Mouse (Mus musculus): ENCODE results near the gene Stk38. TPM values are rescaled to one million over a fixed set of nuclear protein-coding genes. Genes with fewer than 3 reads are reported as not detected.

Stk38 gene
- total RNA-seq, 1 experiment: 78.0 TPM

GRCm38 (mm10) chr17:28930392-28931074, 77.3 kb downstream of the Stk38 start:
- DNase-seq (ENCODE audit: low read depth, low spot score): peak; percentile 40
- no peak overlapping the region; a peak in 2 of 4 replicates for H3K4me3 ChIP-seq (ENCODE audit: insufficient read depth in 1 of 2, low read depth in 1 of 2, low read length in 2 of 2, poor library complexity in 1 of 2, severe bottlenecking in 1 of 2)
- no peaks in the 10 kb centered on the region for H3K36me3 ChIP-seq (ENCODE audit: control insufficient read depth, insufficient read depth, low read length, poor library complexity, severe bottlenecking)
- in situ Hi-C loops (cut with MboI; ENCODE audit: low sequenced_read_pairs in 2 of 2, unreplicated experiment in 2 of 2): no loop called here
- no peaks in the 10 kb centered on the region for H3K9me3 ChIP-seq (ENCODE audit: control insufficient read depth, insufficient read depth, low read depth, low read length)
- TF ChIP-seq ZC3H11A (IDR thresholded peaks at IDR 0.05; ENCODE audit: borderline replicate concordance, low read depth, low read length) (no peak), CHD2 (IDR thresholded peaks at IDR 0.05; ENCODE audit: low read depth, low read length) (no peak), MAFK (IDR thresholded peaks at IDR 0.05; ENCODE audit: insufficient read depth, low read depth, low read length) (peak; percentile 65; the same call in 1 of the 2 replicates), HCFC1 (IDR thresholded peaks at IDR 0.05; ENCODE audit: borderline replicate concordance, insufficient read depth, low read length) (no peak), ZNF384 (IDR thresholded peaks at IDR 0.05; ENCODE audit: low read depth, low read length) (no peak)
- H3K27ac ChIP-seq (ENCODE audit: insufficient read depth, low read depth, low read length, poor library complexity, severe bottlenecking): peak overlapping the region; percentile 54
- peak overlapping the region; percentile 45; the same call in 1 of the 2 replicates for H3K9ac ChIP-seq (ENCODE audit: insufficient read depth, low read depth, low read length, poor library complexity, severe bottlenecking)
- H3K4me1 ChIP-seq (ENCODE audit: control insufficient read depth in 2 of 2, insufficient read depth in 2 of 2, low read length in 2 of 2, poor library complexity in 1 of 2): peaks cover 2 to 14% of the 10 kb centered on the region in 2 experiments; a peak in 2 of 4 replicates

GRCm38 (mm10) chr17:28929369-28929768, 78.4 kb downstream of the Stk38 start:
- no peak for DNase-seq (ENCODE audit: low read depth, low spot score)
- H3K4me3 ChIP-seq (ENCODE audit: insufficient read depth in 1 of 2, low read depth in 1 of 2, low read length in 2 of 2, poor library complexity in 1 of 2, severe bottlenecking in 1 of 2): no peak overlapping the region
- peaks cover 2 to 14% of the 10 kb centered on the region in 2 experiments; a peak in 2 of 4 replicates for H3K4me1 ChIP-seq (ENCODE audit: control insufficient read depth in 2 of 2, insufficient read depth in 2 of 2, low read length in 2 of 2, poor library complexity in 1 of 2)
- H3K36me3 ChIP-seq (ENCODE audit: control insufficient read depth, insufficient read depth, low read length, poor library complexity, severe bottlenecking): no peaks in the 10 kb centered on the region
- no peaks in the 10 kb centered on the region for H3K9me3 ChIP-seq (ENCODE audit: control insufficient read depth, insufficient read depth, low read depth, low read length)
- H3K9ac ChIP-seq (ENCODE audit: insufficient read depth, low read depth, low read length, poor library complexity, severe bottlenecking): no peak overlapping the region
- in situ Hi-C loops (cut with MboI; ENCODE audit: low sequenced_read_pairs in 2 of 2, unreplicated experiment in 2 of 2): no loop called here
- TF ChIP-seq ZC3H11A (IDR thresholded peaks at IDR 0.05; ENCODE audit: borderline replicate concordance, low read depth, low read length) (no peak), HCFC1 (IDR thresholded peaks at IDR 0.05; ENCODE audit: borderline replicate concordance, insufficient read depth, low read length) (no peak), CHD2 (IDR thresholded peaks at IDR 0.05; ENCODE audit: low read depth, low read length) (no peak), MAFK (IDR thresholded peaks at IDR 0.05; ENCODE audit: insufficient read depth, low read depth, low read length) (no peak), ZNF384 (IDR thresholded peaks at IDR 0.05; ENCODE audit: low read depth, low read length) (no peak)
- H3K27ac ChIP-seq (ENCODE audit: insufficient read depth, low read depth, low read length, poor library complexity, severe bottlenecking): no peak overlapping the region

- in situ Hi-C loops (cut with MboI; ENCODE audit: low sequenced_read_pairs in 2 of 2, unreplicated experiment in 2 of 2): no loop called here
- no peak for DNase-seq (ENCODE audit: low read depth, low spot score)
- peaks cover 2 to 14% of the 10 kb centered on the region in 2 experiments; a peak in 2 of 4 replicates for H3K4me1 ChIP-seq (ENCODE audit: control insufficient read depth in 2 of 2, insufficient read depth in 2 of 2, low read length in 2 of 2, poor library complexity in 1 of 2)
- no peaks in the 10 kb centered on the region for H3K9me3 ChIP-seq (ENCODE audit: control insufficient read depth, insufficient read depth, low read depth, low read length)
- TF ChIP-seq ZNF384 (IDR thresholded peaks at IDR 0.05; ENCODE audit: low read depth, low read length) (no peak), CHD2 (IDR thresholded peaks at IDR 0.05; ENCODE audit: low read depth, low read length) (no peak), MAFK (IDR thresholded peaks at IDR 0.05; ENCODE audit: insufficient read depth, low read depth, low read length) (no peak), HCFC1 (IDR thresholded peaks at IDR 0.05; ENCODE audit: borderline replicate concordance, insufficient read depth, low read length) (no peak), ZC3H11A (IDR thresholded peaks at IDR 0.05; ENCODE audit: borderline replicate concordance, low read depth, low read length) (no peak)
- H3K36me3 ChIP-seq (ENCODE audit: control insufficient read depth, insufficient read depth, low read length, poor library complexity, severe bottlenecking): no peaks in the 10 kb centered on the region
- no peak overlapping the region for H3K9ac ChIP-seq (ENCODE audit: insufficient read depth, low read depth, low read length, poor library complexity, severe bottlenecking)
- no peak overlapping the region for H3K27ac ChIP-seq (ENCODE audit: insufficient read depth, low read depth, low read length, poor library complexity, severe bottlenecking)
- no peak overlapping the region for H3K4me3 ChIP-seq (ENCODE audit: insufficient read depth in 1 of 2, low read depth in 1 of 2, low read length in 2 of 2, poor library complexity in 1 of 2, severe bottlenecking in 1 of 2)
Measured at GRCm38 (mm10) chr17:28928004-28928403, 79.8 kb downstream of the Stk38 start.

GRCm38 (mm10) chr17:28926866-28927635, 80.7 kb downstream of the Stk38 start:
- Histone ChIP-seq H3K9ac (ENCODE audit: insufficient read depth, low read depth, low read length, poor library complexity, severe bottlenecking) (no peak overlapping the region), H3K27ac (ENCODE audit: insufficient read depth, low read depth, low read length, poor library complexity, severe bottlenecking) (no peak overlapping the region), H3K9me3 (ENCODE audit: control insufficient read depth, insufficient read depth, low read depth, low read length) (no peaks in the 10 kb centered on the region), H3K4me3 (ENCODE audit: insufficient read depth in 1 of 2, low read depth in 1 of 2, low read length in 2 of 2, poor library complexity in 1 of 2, severe bottlenecking in 1 of 2) (no peak overlapping the region), H3K36me3 (ENCODE audit: control insufficient read depth, insufficient read depth, low read length, poor library complexity, severe bottlenecking) (no peaks in the 10 kb centered on the region), H3K4me1 (ENCODE audit: control insufficient read depth in 2 of 2, insufficient read depth in 2 of 2, low read length in 2 of 2, poor library complexity in 1 of 2) (peaks cover 2 to 14% of the 10 kb centered on the region in 2 experiments; a peak in 2 of 4 replicates)
- DNase-seq (ENCODE audit: low read depth, low spot score): peak; percentile 88
- in situ Hi-C loops (cut with MboI; ENCODE audit: low sequenced_read_pairs in 2 of 2, unreplicated experiment in 2 of 2): no loop called here
- no peak for TF ChIP-seq MAFK (IDR thresholded peaks at IDR 0.05; ENCODE audit: insufficient read depth, low read depth, low read length)
- 0 out of 2 replicates have a peak, but pooled peaks have one; percentile 29 for TF ChIP-seq ZC3H11A (IDR thresholded peaks at IDR 0.05; ENCODE audit: borderline replicate concordance, low read depth, low read length)
